Mouse (Mus musculus) hindbrain, embryonic 15.5 days (tissue): ENCODE measurements around the gene Calb2. TPM values are rescaled to one million over a fixed set of nuclear protein-coding genes. Genes with fewer than 3 reads are reported as not detected.

Source experiments
- ATAC-seq: fragments of 200-750 bp; cut with Nextera tagmentation; 2 replicates; pipeline ENCODE4 v1.8.0; 2017; ENCODE audit warnings: low read depth, moderate number of reproducible peaks, moderate TSS enrichment; ENCODE audit not compliant: low FRiP score
- H3K27ac ChIP-seq: fragments of 300-500 bp; sonication (generic); replicated peaks from 2 replicates; pipeline ENCODE4 v1.5.1; 2015; ENCODE audit warnings: mild to moderate bottlenecking, inconsistent platforms
- H3K27me3 ChIP-seq: fragments of 300-500 bp; sonication (generic); 2 replicates; pipeline ENCODE4 v1.6.1; 2015; ENCODE audit warnings: control low read depth, inconsistent platforms
- H3K36me3 ChIP-seq: fragments of 300-500 bp; sonication (generic); 2 replicates; pipeline ENCODE4 v1.6.1; 2015; ENCODE audit warnings: control low read depth, inconsistent platforms
- H3K4me1 ChIP-seq: fragments of 300-500 bp; sonication (generic); replicated peaks from 2 replicates; pipeline ENCODE4 v1.6.1; 2015; ENCODE audit warnings: control low read depth, inconsistent platforms
- H3K4me2 ChIP-seq: fragments of 300-500 bp; sonication (generic); 2 replicates; pipeline ENCODE4 v1.6.1; 2015; ENCODE audit warnings: moderate library complexity, mild to moderate bottlenecking, inconsistent platforms
- H3K4me3 ChIP-seq: fragments of 300-500 bp; sonication (generic); 2 replicates; pipeline ENCODE4 v1.5.1; 2015; ENCODE audit warnings: mild to moderate bottlenecking, inconsistent platforms
- H3K9ac ChIP-seq: fragments of 300-500 bp; sonication (generic); 2 replicates; pipeline ENCODE4 v1.6.1; 2015; ENCODE audit warnings: inconsistent platforms
- H3K9me3 ChIP-seq: fragments of 300-500 bp; sonication (generic); 2 replicates; pipeline ENCODE4 v1.6.1; 2016; ENCODE audit warnings: control low read depth, inconsistent platforms
- WGBS: fragments of 180-500 bp; shearing (Covaris S2); methylation state at CpG from one replicate; pipeline ENCODE4 v1.1.7; 2015; 5-methylcytosine and 5-hydroxymethylcytosine counted together
- polyA plus RNA-seq: library from polyadenylated mRNA; unstranded; fragments of >200 nt; fragmentation: Nextera tagmentation; extraction: Ambion mirVana; gene quantifications from 2 replicates; pipeline ENCODE4 v1.2.1, GENCODE M21; 2015

The Calb2 gene
- polyA plus RNA-seq, 1 experiment from 2014 or later, result 126 TPM

GRCm38 (mm10) chr8:110177359-110178155 is 9.5 kb upstream of the Calb2 start:
- H3K4me2 ChIP-seq, result peak overlapping the region; percentile 30
- no peaks in the 10 kb centered on the region for H3K9me3 ChIP-seq
- no peaks in the 10 kb centered on the region for H3K27me3 ChIP-seq
- peak; percentile 73; the same call in 1 of the 2 replicates for ATAC-seq
- no peak overlapping the region for H3K4me3 ChIP-seq
- no peak overlapping the region for H3K9ac ChIP-seq
- H3K4me1 ChIP-seq, result peaks cover 14% of the 10 kb centered on the region
- peak overlapping the region; percentile 38; the same call in 1 of the 2 replicates for H3K27ac ChIP-seq
- WGBS, result 25% methylated on average over 22 of the region's 22 CpGs
- no peaks in the 10 kb centered on the region for H3K36me3 ChIP-seq

GRCm38 (mm10) chr8:110174826-110175225 is 6.8 kb upstream of the Calb2 start:
- WGBS, result 85% methylated on average over 4 of the region's 4 CpGs
- Histone ChIP-seq H3K27me3 (peaks cover 2% of the 10 kb centered on the region; the same call in 1 of the 2 replicates), H3K27ac (no peak overlapping the region), H3K9ac (no peak overlapping the region), H3K9me3 (no peaks in the 10 kb centered on the region), H3K4me3 (no peak overlapping the region), H3K4me1 (peaks cover 16% of the 10 kb centered on the region), H3K36me3 (no peaks in the 10 kb centered on the region), H3K4me2 (no peak overlapping the region)
- ATAC-seq, result no peak

- Histone ChIP-seq H3K36me3 (no peaks in the 10 kb centered on the region), H3K4me2 (no peak overlapping the region), H3K27me3 (peaks cover 23% of the 10 kb centered on the region), H3K4me1 (peaks cover 14% of the 10 kb centered on the region), H3K4me3 (no peak overlapping the region), H3K27ac (no peak overlapping the region), H3K9ac (no peak overlapping the region), H3K9me3 (no peaks in the 10 kb centered on the region)
- 46% methylated on average over 6 of the region's 6 CpGs for WGBS
- ATAC-seq, result no peak
Measured at GRCm38 (mm10) chr8:110172161-110172560, 4.2 kb upstream of the Calb2 start.

- ATAC-seq, result no peak
- Histone ChIP-seq H3K9me3 (no peaks in the 10 kb centered on the region), H3K27me3 (peaks cover 26% of the 10 kb centered on the region), H3K9ac (no peak overlapping the region), H3K36me3 (no peaks in the 10 kb centered on the region), H3K4me3 (no peak overlapping the region), H3K27ac (no peak overlapping the region), H3K4me2 (0 out of 2 replicates have a peak overlapping the region, but pooled peaks have one; percentile 4), H3K4me1 (peaks cover 12% of the 10 kb centered on the region)
- 78% methylated on average over 8 of the region's 8 CpGs for WGBS
Measured at GRCm38 (mm10) chr8:110166270-110166669, 1.7 kb downstream of the Calb2 start.

GRCm38 (mm10) chr8:110162007-110162406 is 6.0 kb downstream of the Calb2 start:
- no peak overlapping the region for H3K27ac ChIP-seq
- ATAC-seq, result no peak
- H3K27me3 ChIP-seq, result 0 out of 2 replicates have a peak, but pooled peaks cover 2% of the 10 kb centered on the region
- peaks cover 7% of the 10 kb centered on the region; the same call in 1 of the 2 replicates for H3K4me1 ChIP-seq
- H3K4me2 ChIP-seq, result no peak overlapping the region
- WGBS, result 66% methylated on average over 6 of the region's 6 CpGs
- H3K9ac ChIP-seq, result no peak overlapping the region
- no peak overlapping the region for H3K4me3 ChIP-seq
- no peaks in the 10 kb centered on the region for H3K9me3 ChIP-seq
- no peaks in the 10 kb centered on the region for H3K36me3 ChIP-seq

- 77% methylated on average over 6 of the region's 6 CpGs for WGBS
- Histone ChIP-seq H3K4me3 (no peak overlapping the region), H3K4me1 (no peaks in the 10 kb centered on the region), H3K36me3 (no peaks in the 10 kb centered on the region), H3K9ac (no peak overlapping the region), H3K27me3 (no peaks in the 10 kb centered on the region), H3K27ac (no peak overlapping the region), H3K4me2 (0 out of 2 replicates have a peak overlapping the region, but pooled peaks have one; percentile 3), H3K9me3 (no peaks in the 10 kb centered on the region)
- ATAC-seq, result no peak
Measured at GRCm38 (mm10) chr8:110152951-110153350, 15.1 kb downstream of the Calb2 start.

- 0% methylated on average over 4 of the region's 4 CpGs for WGBS
- no peak overlapping the region for H3K4me2 ChIP-seq
Measured at GRCm38 (mm10) chr8:110145538-110145937, 22.5 kb downstream of the Calb2 start.

GRCm38 (mm10) chr8:110140770-110141169 is 27.2 kb downstream of the Calb2 start:
- Histone ChIP-seq H3K36me3 (no peaks in the 10 kb centered on the region), H3K4me1 (no peaks in the 10 kb centered on the region), H3K4me3 (no peak overlapping the region), H3K27me3 (no peaks in the 10 kb centered on the region), H3K9ac (no peak overlapping the region), H3K9me3 (no peaks in the 10 kb centered on the region), H3K27ac (no peak overlapping the region), H3K4me2 (no peak overlapping the region)
- WGBS, result 71% methylated on average over 4 of the region's 4 CpGs
- no peak for ATAC-seq

More at GRCm38 (mm10) chr8:110145538-110145937, 22.5 kb downstream of the Calb2 start:
- Histone ChIP-seq H3K4me3 (no peak overlapping the region), H3K27ac (no peak overlapping the region), H3K36me3 (no peaks in the 10 kb centered on the region), H3K9me3 (no peaks in the 10 kb centered on the region), H3K27me3 (no peaks in the 10 kb centered on the region), H3K4me1 (no peaks in the 10 kb centered on the region), H3K9ac (no peak overlapping the region)
- peak; percentile 87; the same call in 1 of the 2 replicates for ATAC-seq

GRCm38 (mm10) chr8:110140156-110140555 is 27.9 kb downstream of the Calb2 start:
- Histone ChIP-seq H3K27ac (no peak overlapping the region), H3K9me3 (no peaks in the 10 kb centered on the region), H3K27me3 (no peaks in the 10 kb centered on the region), H3K9ac (no peak overlapping the region), H3K4me3 (no peak overlapping the region), H3K36me3 (no peaks in the 10 kb centered on the region), H3K4me1 (peaks cover 3% of the 10 kb centered on the region; the same call in 1 of the 2 replicates), H3K4me2 (no peak overlapping the region)
- WGBS, result 80% methylated on average over 3 of the region's 3 CpGs
- ATAC-seq, result no peak

GRCm38 (mm10) chr8:110135515-110135914 is 32.5 kb downstream of the Calb2 start:
- no peak overlapping the region for H3K4me2 ChIP-seq
- H3K9ac ChIP-seq, result no peak overlapping the region
- no peaks in the 10 kb centered on the region for H3K36me3 ChIP-seq
- peaks cover 5% of the 10 kb centered on the region; the same call in 1 of the 2 replicates for H3K4me1 ChIP-seq
- no peaks in the 10 kb centered on the region for H3K9me3 ChIP-seq
- no peak for ATAC-seq
- no peaks in the 10 kb centered on the region for H3K27me3 ChIP-seq
- no peak overlapping the region for H3K4me3 ChIP-seq
- 56% methylated on average over 7 of the region's 7 CpGs for WGBS
- H3K27ac ChIP-seq, result no peak overlapping the region

- H3K27me3 ChIP-seq, result no peaks in the 10 kb centered on the region
- no peak overlapping the region for H3K27ac ChIP-seq
- peaks cover 5% of the 10 kb centered on the region; the same call in 1 of the 2 replicates for H3K4me1 ChIP-seq
- H3K36me3 ChIP-seq, result no peaks in the 10 kb centered on the region
- no peaks in the 10 kb centered on the region for H3K9me3 ChIP-seq
- H3K4me2 ChIP-seq, result no peak overlapping the region
- 91% methylated on average over 8 of the region's 8 CpGs for WGBS
- H3K9ac ChIP-seq, result no peak overlapping the region
- no peak overlapping the region for H3K4me3 ChIP-seq
- ATAC-seq, result no peak
Measured at GRCm38 (mm10) chr8:110134236-110134635, 33.8 kb downstream of the Calb2 start.

- WGBS, result 24% methylated on average over 13 of the region's 13 CpGs
- Histone ChIP-seq H3K4me1 (peaks cover 3% of the 10 kb centered on the region; the same call in 1 of the 2 replicates), H3K4me2 (peak overlapping the region; percentile 38), H3K9ac (no peak overlapping the region), H3K27ac (no peak overlapping the region), H3K27me3 (no peaks in the 10 kb centered on the region), H3K36me3 (no peaks in the 10 kb centered on the region), H3K4me3 (no peak overlapping the region), H3K9me3 (no peaks in the 10 kb centered on the region)
- ATAC-seq, result peak; percentile 63; the same call in 1 of the 2 replicates
Measured at GRCm38 (mm10) chr8:110130537-110130936, 37.5 kb downstream of the Calb2 start.
